8 mouse cellular contexts compared by ENCODE assay signal in genomic region chr15:93274679-93275583, GRCm38 (mm10). TPM values are rescaled to one million over a fixed set of nuclear protein-coding genes. Genes with fewer than 3 reads are reported as not detected.
A peak's percentile ranks its signal among the peaks of the same experiment; 100 is the strongest.
DNase-seq lines count a peak whose midpoint lies in the region; ATAC-seq and TF ChIP-seq lines count a peak whose summit lies in the region.

TSS of gene Gxylt1 (minus strand) at chr15:93275179.

- peak within 1 kb of the TSS; percentile 87 for H3K9ac ChIP-seq in hindbrain, embryonic 13.5 days

- CTCF ChIA-PET in Patski (lab: Charles Lee), result interaction anchor here (0.9 to 1.5 kb wide), 3 partner anchors 9 to 11 kb away, joined by 3 to 4 read pairs (median 3); no protein-coding TSS in a partner anchor

- no peaks in the 10 kb centered on the region for H3K9me3 ChIP-seq in hindbrain, embryonic 13.5 days

- peak within 1 kb of the TSS; percentile 90 for H3K4me2 ChIP-seq in hindbrain, embryonic 13.5 days

- peaks cover 38% of the 10 kb centered on the region for H3K4me1 ChIP-seq in hindbrain, embryonic 13.5 days (replicated peaks)

- POLR2A ChIA-PET in Patski (lab: Charles Lee), result interaction anchor here (1.7 kb wide), 1 partner anchor 62 kb away, joined by 4 read pairs; the partner anchor contains the start of gene Yaf2

- under 1% methylated on average over 77 of the region's 93 CpGs for WGBS in hindbrain, embryonic 13.5 days

- H3K27me3 ChIP-seq in Patski, result no peaks in the 10 kb centered on the region
- no peaks in the 10 kb centered on the region for H3K27me3 ChIP-seq in hindbrain, embryonic 13.5 days

- TF ChIP-seq CTCF in Patski (IDR thresholded peaks at IDR 0.05), result no peak

- in situ Hi-C loops in Patski (cut with MboI; ENCODE audit: low pct_unique_long_range_greater_than_20kb), result loop anchor here (25.0 kb wide), 1 partner anchor 1262 kb away; the partner anchor contains the start of genes Irak4 and Pus7l

- peaks cover 10% of the 10 kb centered on the region for H3K36me3 ChIP-seq in hindbrain, embryonic 13.5 days

- peak within 1 kb of the TSS; percentile 91 for H3K27ac ChIP-seq in hindbrain, embryonic 13.5 days

- peak; percentile 95 for ATAC-seq in Patski
- peak; percentile 98 for ATAC-seq in hindbrain, embryonic 13.5 days (ENCODE audit: low FRiP score)

- H3K4me3 ChIP-seq in hindbrain, embryonic 13.5 days, result peak within 1 kb of the TSS; percentile 69

- peak; percentile 76 for DNase-seq in Patski (ENCODE audit: low read depth, low spot score)
- DNase-seq in cerebellum, postnatal 14 days, result peak; percentile 100
- peak; percentile 98 to 100 for DNase-seq in frontal cortex, postnatal 14 days (ENCODE audit: low spot score in 2 of 2)
- DNase-seq in layer of hippocampus, postnatal 25 days (ENCODE audit: extremely low spot score in 1 of 2, low spot score in 1 of 2), result peak; percentile 94 to 99
- peak; percentile 99 for DNase-seq in lung, postnatal 25 days (ENCODE audit: low spot score)
- peak; percentile 99 for DNase-seq in retina, embryonic 14.5 days (ENCODE audit: low spot score)
- peak; percentile 100 for DNase-seq in thymus, postnatal 4 days

RNA-seq across cellular contexts. Expression of gene Gxylt1, which starts in this region (rescaled TPM):
- 16.8 TPM for polyA plus RNA-seq in Patski (2021)
- polyA plus RNA-seq in hindbrain, embryonic 13.5 days (2015; fragmentation: Nextera tagmentation; extraction: Ambion mirVana), result 7.8 and 8.7 TPM in 2 replicates
- total RNA-seq in layer of hippocampus, postnatal 25 days (2021), result 10 to 100 TPM in 1 of 2 experiments, 1 to 10 TPM in 1; 8.2 to 10.6 TPM

Comparison
In these comparisons a context has a peak if more than half of its experiments do, and no peak if none do; other contexts are left out.
1. Peak in every context shown above with its lines: DNase-seq, ATAC-seq, H3K4me3 ChIP-seq and H3K27ac ChIP-seq.